Mouse (Mus musculus) cerebellum, adult 11 months (tissue): Measurements from ENCODE around the gene Osbp2.

ENCODE experiments used
- DNase-seq: peaks from one replicate; pipeline ENCODE4 v3.0.0; 2022

The Osbp2 gene

DNA sequence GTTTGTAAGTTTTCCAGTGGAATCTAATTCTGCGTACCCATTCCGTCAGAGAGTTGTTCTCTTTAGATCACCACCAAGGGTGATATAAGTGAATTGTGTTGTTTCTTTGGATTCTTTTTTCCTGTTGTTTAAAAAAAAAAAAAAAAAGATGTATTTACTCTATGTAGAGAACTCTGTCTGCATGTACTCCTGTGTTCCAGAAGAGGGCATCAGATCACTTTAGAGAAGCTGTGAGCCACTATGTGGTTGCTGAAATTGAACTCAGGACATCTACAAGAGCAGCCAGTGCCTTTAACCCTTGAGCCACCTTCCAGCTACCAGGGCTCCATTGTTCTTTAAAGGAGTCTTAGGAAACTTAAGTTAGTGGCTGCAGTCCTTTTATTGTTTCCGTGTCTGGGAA, 166.3 kb downstream of the Osbp2 start:
- no peak for DNase-seq

DNA sequence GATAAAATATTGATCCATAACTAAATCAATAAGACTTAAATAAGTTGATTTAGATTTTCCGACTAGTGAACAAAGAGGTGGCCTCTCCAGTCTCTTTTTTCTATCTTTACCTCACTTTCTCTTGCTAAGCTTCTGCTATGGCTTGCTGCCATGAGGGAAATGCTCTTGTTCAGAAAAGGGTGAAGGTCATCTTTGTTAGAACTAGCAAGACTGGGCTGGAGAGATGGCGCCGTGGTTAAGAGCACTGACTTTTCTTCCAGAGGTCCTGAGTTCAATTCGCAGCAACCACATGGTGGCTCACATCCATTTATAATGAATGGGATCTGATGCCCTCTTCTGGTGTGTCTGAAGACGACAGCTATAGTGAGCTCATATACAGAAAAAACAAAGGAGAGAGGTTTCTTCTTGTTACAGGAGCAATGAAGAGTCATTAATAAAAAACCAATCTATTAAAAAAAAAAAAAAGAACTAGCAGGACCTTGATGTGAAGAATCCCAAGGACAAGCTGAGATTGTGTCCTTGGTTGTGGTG, 167.6 kb downstream of the Osbp2 start:
- DNase-seq, result no peak

DNA sequence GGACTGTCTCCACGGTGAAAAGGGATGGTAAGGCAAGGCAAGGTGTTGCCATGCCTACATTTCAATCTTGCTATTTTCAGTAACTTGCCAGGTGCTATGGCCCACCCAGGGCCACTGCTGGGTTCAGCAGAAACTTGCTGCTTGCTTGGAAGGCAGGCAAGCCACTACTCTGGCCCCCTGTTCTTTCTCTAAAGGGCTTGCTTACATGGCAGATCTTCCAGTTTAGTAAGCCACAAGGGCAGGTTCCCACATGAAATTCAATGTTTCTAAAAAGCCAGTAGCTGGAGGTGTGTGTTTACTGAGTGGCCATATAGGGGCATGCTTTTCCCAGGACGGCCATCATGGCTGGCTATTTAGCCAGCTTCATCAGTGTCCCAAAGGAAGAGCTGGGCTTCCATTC, 172.0 kb downstream of the Osbp2 start:
- DNase-seq, result no peak

DNA sequence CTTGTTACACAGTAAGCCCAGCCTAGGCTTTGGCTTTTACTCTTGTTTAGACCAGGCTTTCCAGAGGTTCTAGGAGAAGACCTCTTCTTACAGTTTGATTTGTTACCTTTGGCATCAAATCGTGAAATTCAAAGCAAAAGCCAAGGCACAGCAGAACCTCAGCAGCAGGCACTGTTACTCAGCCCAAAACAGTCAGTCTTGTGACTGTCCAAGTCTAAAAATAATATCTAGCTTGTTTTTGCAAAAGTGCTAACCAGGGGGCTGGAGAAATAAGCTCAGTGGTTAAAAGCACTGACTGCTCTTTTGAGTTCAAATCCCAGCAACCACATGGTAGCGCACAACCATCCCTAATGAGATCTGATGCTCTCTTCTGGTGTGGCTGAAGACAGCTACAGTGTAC, 176.8 kb downstream of the Osbp2 start:
- no peak for DNase-seq

DNA sequence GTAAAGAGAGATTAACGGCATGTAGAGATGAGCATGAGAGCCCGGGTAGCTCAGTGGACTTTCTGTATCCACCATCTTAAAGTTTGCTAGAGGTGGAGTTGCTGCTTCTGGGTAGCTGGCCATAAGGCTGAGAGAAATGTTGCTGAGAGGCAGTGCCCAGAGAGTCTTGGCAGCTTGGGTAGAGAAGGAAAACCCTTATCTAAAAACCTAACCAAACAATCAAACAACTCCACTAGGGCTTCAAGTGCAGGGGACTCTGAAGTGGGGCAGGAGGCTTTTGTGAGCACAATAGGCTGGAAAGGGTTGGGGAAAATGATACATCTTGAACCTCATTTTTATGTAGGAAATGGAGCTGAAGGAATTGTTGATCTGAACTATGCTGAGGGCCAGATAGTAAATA, 177.4 kb downstream of the Osbp2 start:
- DNase-seq, result no peak

DNA sequence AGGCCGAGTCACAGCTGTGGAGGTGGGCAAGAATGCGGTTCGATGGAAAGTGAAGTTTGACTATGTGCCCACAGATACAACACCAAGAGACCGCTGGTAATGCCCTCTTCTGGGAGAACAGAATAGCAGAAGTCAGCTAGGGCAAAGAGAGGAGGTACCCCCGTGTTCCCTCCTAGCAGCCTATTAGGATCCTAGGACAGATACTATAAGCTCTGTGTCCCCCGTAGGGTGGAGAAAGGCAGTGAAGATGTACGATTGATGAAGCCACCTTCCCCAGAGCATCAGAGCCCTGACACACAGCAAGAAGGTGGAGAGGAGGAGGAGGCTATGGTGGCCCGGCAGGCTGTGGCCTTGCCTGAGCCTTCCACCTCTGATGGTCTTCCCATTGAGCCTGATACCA, 178.3 kb downstream of the Osbp2 start:
- no peak for DNase-seq

DNA sequence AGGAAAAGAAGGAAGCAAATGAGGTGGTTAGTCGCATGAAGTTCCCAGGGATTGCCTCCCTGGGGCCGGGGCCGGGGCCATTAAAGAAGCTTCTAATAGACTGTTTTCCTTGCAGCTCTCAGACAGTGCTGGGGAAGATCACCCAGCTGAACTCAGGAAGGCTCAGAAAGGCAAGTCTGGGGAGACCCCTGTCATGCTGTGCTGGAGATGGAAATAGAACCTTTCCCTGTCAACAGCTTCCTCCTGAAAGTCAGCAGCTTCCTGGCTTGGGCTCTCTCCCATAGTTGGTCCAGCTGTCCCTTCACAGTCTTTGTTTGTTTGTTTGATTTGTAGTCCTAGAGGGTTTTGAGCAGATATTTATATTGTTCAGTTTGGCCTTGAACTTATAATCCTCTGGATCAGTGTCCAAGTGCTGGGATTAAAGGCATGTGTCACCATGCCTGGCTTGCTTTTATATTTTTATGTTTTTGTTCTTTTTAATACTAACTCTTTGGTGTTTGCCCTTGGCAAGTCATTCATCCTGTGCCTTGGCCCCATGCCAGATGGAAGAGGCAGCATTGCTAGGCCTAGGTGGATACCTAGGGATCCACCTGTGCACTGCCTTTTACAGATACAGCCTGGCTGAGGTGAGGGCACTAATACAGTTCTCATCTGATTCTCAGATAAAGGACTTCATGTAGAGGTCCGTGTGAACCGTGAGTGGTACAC, 178.8 kb downstream of the Osbp2 start:
- DNase-seq, result peak; percentile 27

DNA sequence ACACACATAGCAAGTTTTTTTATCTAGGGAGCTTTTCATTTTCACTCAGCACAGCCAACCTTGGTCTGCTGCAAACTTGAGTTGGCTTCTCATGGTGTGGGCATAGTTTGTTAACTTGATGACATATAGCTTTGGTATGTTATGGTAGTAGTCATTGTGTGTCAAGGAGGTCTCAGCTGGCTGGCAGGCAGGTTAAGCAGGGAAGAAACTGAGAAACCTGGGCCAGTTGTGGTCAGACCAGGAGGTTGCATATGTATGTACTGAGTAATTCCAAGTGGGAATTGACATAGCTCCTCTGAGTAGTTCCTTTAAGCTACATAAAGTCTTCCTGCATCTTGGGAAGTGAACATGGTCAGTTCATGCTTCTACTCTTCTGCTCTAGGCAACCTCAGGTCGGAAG, 179.5 kb downstream of the Osbp2 start:
- DNase-seq, result no peak

DNA sequence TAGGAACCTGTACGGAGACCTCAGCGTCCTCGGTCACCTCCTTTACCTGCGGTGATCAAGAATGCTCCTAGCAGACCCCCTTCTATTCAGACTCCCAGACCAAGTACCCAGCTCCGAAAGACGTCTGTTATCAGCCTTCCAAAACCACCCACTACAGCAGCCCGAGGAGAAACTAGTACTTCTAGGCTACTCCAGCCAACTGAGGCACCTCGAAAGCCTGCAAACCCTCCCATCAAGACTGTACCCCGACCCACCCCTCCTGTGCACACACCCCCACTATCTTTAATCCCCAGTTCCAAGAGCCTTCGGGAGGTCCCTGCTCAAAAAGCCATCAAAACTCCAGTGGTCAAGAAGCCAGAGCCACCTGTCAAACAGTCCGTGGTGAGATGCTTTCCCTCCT, 180.0 kb downstream of the Osbp2 start:
- no peak for DNase-seq

DNA sequence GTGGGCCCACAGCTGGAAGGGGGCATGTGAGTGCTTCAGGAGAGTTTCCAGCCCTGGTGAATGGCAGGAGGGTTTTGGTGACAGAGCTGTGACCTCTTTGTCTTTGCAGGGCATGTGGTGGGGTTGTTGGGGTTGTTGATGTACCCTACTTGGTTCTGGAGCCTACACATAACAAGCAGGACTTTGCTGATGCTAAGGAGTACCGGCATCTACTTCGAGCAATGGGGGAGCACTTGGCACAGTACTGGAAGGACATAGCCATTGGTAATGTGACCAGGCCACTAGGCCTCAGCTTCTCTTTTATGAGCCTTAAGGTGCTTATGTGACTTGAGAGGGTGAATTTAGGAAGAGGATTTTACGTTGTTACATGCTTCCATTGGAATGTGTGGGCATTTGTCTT, 183.9 kb downstream of the Osbp2 start:
- DNase-seq, result no peak

DNA sequence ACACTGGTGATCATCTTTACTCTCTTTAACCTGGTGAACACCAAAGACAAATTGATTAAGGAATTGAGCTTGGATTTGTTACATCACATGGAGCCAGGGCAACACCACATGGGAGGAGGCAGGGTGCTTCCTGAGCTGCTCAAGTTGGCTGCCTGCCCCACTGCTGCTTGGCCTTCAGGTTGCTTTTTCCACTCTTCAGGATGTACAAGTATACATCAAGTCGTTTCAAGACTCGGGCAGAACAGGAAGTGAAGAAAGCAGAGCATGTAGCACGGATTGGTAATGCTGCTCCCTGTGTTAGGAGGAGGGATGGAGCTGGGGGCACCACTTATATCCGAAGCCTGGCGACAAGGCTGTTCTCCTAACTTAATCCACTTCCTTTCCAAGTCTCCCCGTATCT, 186.5 kb downstream of the Osbp2 start:
- DNase-seq, result no peak

DNA sequence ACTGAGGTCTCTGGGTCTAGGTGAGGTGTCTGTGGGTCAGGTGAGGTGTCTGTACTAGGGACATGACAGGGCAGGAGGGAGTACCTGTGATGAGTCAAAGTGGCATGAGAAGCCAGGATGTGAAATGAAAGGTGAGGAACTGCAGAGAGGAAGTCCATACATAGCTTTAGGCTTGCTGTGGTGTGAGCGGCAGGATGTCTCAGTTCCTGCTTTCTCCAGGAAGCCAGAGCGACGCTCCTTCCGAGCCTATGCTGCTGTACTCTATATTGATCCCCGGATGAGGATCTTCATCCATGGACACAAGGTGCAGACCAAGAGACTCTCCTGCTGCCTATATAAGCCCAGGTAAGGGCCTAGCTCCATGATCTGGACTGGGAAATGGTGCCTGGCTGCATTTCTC, 187.3 kb downstream of the Osbp2 start:
- no peak for DNase-seq

DNA sequence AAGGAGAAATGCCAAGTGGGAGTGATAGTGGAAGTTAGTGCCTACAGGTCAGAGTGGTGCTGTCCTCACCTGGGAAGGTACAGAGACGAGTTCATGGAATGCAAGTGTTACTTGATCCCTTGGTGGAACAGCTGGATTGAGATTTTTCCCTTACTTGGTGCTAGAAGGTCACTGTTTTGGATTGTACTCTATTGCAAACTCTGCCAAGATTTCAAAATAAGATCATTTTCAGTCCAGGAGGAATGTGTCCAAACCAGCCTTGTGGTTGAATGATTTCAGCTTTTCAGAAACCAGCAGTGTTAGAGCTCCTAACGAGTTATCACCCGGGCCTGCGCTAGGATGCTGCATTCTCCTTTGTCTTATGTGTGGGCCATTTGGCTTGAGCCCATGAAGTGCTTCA, 189.2 kb downstream of the Osbp2 start:
- DNase-seq, result no peak

DNA sequence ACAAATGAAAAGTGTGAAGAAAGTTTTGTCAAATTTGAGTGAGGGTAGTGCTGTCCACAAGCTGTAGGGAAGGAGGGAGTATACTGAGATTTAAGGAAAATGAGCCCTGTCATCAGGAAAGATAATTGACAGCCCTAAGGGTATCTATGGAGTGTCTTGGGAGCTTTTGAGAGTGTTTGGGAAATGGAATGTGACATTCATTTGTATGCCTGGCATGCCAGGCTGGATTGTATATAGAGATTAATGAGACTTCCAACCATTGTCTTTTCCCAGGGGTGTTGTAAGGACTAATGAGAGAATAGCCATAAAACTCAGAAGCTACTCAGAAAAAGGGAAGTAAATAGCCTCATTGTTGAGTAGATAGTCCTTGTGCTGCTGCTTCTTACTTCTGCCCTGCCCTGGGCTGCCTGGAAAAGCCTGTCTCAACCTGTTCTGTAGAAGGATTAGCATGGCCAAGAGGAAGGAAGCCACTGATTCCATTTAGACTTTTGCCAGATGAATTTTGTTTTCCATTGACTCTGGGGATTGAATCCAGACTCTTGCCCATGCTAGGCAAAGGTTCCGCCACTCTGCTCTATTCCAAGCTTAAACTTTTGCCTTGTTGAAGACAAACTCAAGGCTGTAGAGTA, 192.6 kb downstream of the Osbp2 start:
- no peak for DNase-seq

DNA sequence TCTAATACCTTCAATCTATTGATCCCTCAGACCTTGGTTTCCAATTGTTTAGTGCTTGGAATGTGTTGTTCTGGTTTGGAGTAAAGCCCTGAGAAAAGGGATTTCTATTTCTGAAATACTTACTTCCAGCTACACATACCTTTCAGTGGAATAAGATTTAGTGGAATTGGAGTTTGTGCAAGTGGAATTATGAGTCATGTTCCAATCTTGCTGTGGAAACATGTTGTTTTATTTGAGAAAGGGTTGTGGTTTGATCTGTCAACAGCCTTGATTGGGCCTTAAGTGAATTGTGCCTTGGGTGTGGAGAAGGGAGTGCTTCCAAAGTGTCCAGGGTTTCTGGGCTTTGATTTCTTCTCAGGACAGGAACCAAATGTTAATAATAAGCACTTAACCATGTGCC, 193.9 kb downstream of the Osbp2 start:
- DNase-seq, result no peak

DNA sequence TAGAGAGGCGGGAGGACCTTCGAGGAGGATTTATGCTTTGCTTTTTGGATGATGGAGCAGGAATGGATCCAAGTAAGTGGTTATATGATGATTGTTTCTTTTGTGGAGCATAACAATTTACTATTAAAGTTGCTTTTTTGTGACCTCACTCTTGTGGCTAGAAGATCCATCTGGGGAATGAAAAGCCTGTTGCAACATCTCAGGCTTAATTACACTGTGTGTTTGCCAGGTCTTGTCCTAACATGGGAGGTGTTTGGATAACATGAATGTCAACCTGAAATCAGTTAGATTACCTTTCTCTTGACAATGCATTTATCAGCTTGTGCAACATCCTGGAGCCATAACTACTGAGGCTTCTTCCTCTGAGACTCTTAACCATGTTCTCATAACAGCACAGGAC, 194.9 kb downstream of the Osbp2 start:
- DNase-seq, result no peak

DNA sequence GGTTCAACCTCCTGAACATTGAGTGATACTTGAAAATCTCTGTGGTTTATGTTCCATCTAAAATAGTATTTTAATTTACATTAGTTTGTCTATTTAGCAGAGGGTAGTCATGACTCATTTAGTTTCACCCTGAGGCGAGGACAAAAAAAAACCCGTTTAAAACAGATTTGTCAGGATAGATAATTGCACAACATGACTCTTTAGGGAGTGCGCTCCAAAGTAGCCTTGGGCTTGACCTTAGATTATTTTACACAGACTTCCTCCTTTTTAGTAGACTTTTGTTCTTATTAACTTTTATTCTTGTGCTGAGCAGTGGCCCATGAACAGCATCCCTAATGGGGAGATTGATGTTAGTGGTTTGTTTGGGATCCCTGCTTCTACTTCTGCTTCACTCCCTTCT, 196.2 kb downstream of the Osbp2 start:
- DNase-seq, result no peak

DNA sequence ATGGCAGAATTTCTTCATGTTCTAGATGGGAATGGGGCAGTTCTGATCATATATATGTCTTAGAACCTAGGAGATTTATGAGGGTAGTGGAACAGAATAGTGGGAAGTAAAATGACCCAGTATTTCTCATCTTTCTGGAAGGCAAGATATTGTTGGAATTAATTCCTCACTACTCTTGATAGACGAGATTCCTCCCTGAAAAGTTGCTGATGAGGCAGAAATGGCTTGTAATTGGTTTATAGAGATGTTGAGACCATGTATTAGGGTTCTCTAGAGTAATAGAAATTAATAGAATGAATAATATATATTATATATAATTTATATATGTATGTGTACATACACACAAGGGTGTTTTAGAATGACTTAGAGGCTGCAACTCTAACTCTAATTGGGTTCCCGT, 201.7 kb downstream of the Osbp2 start:
- DNase-seq, result no peak
